Mouse (Mus musculus): ENCODE results near the gene Lsp1. TPM values are rescaled to one million over a fixed set of nuclear protein-coding genes. Genes with fewer than 3 reads are reported as not detected.
A peak's percentile ranks its signal among the peaks of the same experiment; 100 is the strongest.

Lsp1 gene
- polyA plus RNA-seq, 1 experiment from 2014 or later: 139 TPM

- 99% methylated on average over 3 of the region's 3 CpGs for WGBS
Measured at GRCm38 (mm10) chr7:142479886-142480285, 19.3 kb downstream of the Lsp1 start.

DNA sequence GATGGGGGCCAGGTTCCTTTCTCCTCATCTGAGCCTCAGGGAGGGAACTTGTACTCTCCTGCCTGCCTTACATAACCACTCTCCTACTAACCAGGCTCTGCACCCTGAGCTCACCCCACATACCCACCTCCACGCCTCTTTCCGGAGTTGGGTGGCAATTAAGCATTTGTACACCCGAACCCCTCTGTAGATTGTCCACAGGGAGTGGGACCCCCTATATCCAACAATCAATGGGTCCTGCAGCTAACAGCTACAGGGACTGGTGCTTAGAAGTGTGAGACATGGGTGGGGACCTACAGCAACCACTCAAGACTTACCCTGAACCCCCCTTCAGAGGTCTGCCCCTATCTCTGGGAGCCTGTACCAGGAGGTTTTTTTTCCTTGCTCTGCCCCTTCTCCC, 20.1 kb downstream of the Lsp1 start:
- no peak for ATAC-seq (replicated peaks; ENCODE audit: low FRiP score)
- Histone ChIP-seq H3K27me3 (no peaks in the 10 kb centered on the region), H3K9me3 (replicated peaks) (no peaks in the 10 kb centered on the region), H3K4me2 (no peak overlapping the region), H3K9ac (0 out of 2 replicates have a peak overlapping the region, but pooled peaks have one; percentile 56), H3K4me3 (replicated peaks) (no peak overlapping the region), H3K4me1 (peaks cover 86% of the 10 kb centered on the region), H3K27ac (peak overlapping the region; percentile 97), H3K36me3 (peaks cover 20% of the 10 kb centered on the region)
- 88% methylated on average over 3 of the region's 3 CpGs for WGBS

More at GRCm38 (mm10) chr7:142479886-142480285, 19.3 kb downstream of the Lsp1 start:
- no peak overlapping the region for H3K4me2 ChIP-seq
- peak overlapping the region; percentile 97 for H3K27ac ChIP-seq
- no peak for ATAC-seq (replicated peaks; ENCODE audit: low FRiP score)
- no peaks in the 10 kb centered on the region for H3K27me3 ChIP-seq
- H3K36me3 ChIP-seq: peaks cover 12% of the 10 kb centered on the region; the same call in 1 of the 2 replicates
- H3K9ac ChIP-seq: no peak overlapping the region
- H3K4me3 ChIP-seq (replicated peaks): no peak overlapping the region
- no peaks in the 10 kb centered on the region for H3K9me3 ChIP-seq (replicated peaks)
- H3K4me1 ChIP-seq: peaks cover 92% of the 10 kb centered on the region

GRCm38 (mm10) chr7:142481186-142481567, 20.6 kb downstream of the Lsp1 start:
- peak overlapping the region; percentile 97 for H3K27ac ChIP-seq
- no peaks in the 10 kb centered on the region for H3K27me3 ChIP-seq
- peaks cover 25% of the 10 kb centered on the region for H3K36me3 ChIP-seq
- peak overlapping the region; percentile 28 for H3K4me3 ChIP-seq (replicated peaks)
- H3K4me2 ChIP-seq: peak overlapping the region; percentile 59
- no peaks in the 10 kb centered on the region for H3K9me3 ChIP-seq (replicated peaks)
- H3K9ac ChIP-seq: peak overlapping the region; percentile 56
- WGBS: 7% methylated on average over 5 of the region's 5 CpGs
- peak; percentile 4; the same call in 1 of the 2 replicates for ATAC-seq (replicated peaks; ENCODE audit: low FRiP score)
- H3K4me1 ChIP-seq: peaks cover 81% of the 10 kb centered on the region

GRCm38 (mm10) chr7:142481568-142482255, 21.1 kb downstream of the Lsp1 start:
- 3% methylated on average over 22 of the region's 22 CpGs for WGBS
- Histone ChIP-seq H3K9me3 (replicated peaks) (no peaks in the 10 kb centered on the region), H3K4me3 (replicated peaks) (peak overlapping the region; percentile 28), H3K9ac (peak overlapping the region; percentile 56), H3K27ac (peak overlapping the region; percentile 97), H3K27me3 (no peaks in the 10 kb centered on the region), H3K4me1 (peaks cover 78% of the 10 kb centered on the region), H3K4me2 (peak overlapping the region; percentile 59), H3K36me3 (peaks cover 30% of the 10 kb centered on the region)
- ATAC-seq (replicated peaks; ENCODE audit: low FRiP score): peak; percentile 65

GRCm38 (mm10) chr7:142482256-142482609, 21.6 kb downstream of the Lsp1 start:
- H3K36me3 ChIP-seq: peaks cover 34% of the 10 kb centered on the region
- 30% methylated on average over 6 of the region's 6 CpGs for WGBS
- H3K9me3 ChIP-seq (replicated peaks): no peaks in the 10 kb centered on the region
- peak; percentile 4; the same call in 1 of the 2 replicates for ATAC-seq (replicated peaks; ENCODE audit: low FRiP score)
- peak overlapping the region; percentile 97 for H3K27ac ChIP-seq
- no peaks in the 10 kb centered on the region for H3K27me3 ChIP-seq
- peak overlapping the region; percentile 59 for H3K4me2 ChIP-seq
- H3K4me3 ChIP-seq (replicated peaks): peak overlapping the region; percentile 28; the same call in 1 of the 2 replicates
- peaks cover 78% of the 10 kb centered on the region for H3K4me1 ChIP-seq
- 0 out of 2 replicates have a peak overlapping the region, but pooled peaks have one; percentile 56 for H3K9ac ChIP-seq

DNA sequence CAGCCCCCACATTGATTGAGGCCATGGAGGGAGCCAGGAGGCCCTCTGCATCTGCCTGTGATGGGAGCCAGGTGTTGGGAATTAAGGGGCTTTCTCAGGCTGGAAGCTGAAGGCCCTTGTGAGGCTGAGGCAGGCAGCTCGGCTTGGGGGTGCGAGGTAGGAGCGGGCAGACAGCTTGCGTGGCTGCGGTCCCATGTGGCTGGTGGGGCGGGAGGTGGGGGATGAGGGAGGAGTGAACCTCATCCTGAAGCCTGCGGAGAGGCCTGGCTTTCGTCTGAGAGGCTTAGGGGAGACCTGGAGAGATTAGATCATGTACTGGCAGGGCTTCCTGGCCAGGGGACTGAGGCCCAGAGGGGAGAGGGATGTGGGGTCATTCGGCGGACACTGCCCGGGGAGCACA, 22.5 kb downstream of the Lsp1 start:
- H3K9me3 ChIP-seq (replicated peaks): no peaks in the 10 kb centered on the region
- no peaks in the 10 kb centered on the region for H3K27me3 ChIP-seq
- peaks cover 77% of the 10 kb centered on the region for H3K4me1 ChIP-seq
- no peak overlapping the region for H3K4me2 ChIP-seq
- 34% methylated on average over 11 of the region's 11 CpGs for WGBS
- peak; percentile 7; the same call in 1 of the 2 replicates for ATAC-seq (replicated peaks; ENCODE audit: low FRiP score)
- 0 out of 2 replicates have a peak overlapping the region, but pooled peaks have one; percentile 2 for H3K9ac ChIP-seq
- H3K4me3 ChIP-seq (replicated peaks): no peak overlapping the region
- peak overlapping the region; percentile 97 for H3K27ac ChIP-seq
- H3K36me3 ChIP-seq: peaks cover 39% of the 10 kb centered on the region

GRCm38 (mm10) chr7:142484780-142485179, 24.2 kb downstream of the Lsp1 start:
- Histone ChIP-seq H3K27ac (peak overlapping the region; percentile 66), H3K27me3 (no peaks in the 10 kb centered on the region), H3K4me2 (no peak overlapping the region), H3K4me3 (replicated peaks) (no peak overlapping the region), H3K36me3 (peaks cover 56% of the 10 kb centered on the region), H3K4me1 (peaks cover 68% of the 10 kb centered on the region), H3K9me3 (replicated peaks) (no peaks in the 10 kb centered on the region), H3K9ac (no peak overlapping the region)
- 59% methylated on average over 12 of the region's 12 CpGs for WGBS
- ATAC-seq (replicated peaks; ENCODE audit: low FRiP score): no peak

DNA sequence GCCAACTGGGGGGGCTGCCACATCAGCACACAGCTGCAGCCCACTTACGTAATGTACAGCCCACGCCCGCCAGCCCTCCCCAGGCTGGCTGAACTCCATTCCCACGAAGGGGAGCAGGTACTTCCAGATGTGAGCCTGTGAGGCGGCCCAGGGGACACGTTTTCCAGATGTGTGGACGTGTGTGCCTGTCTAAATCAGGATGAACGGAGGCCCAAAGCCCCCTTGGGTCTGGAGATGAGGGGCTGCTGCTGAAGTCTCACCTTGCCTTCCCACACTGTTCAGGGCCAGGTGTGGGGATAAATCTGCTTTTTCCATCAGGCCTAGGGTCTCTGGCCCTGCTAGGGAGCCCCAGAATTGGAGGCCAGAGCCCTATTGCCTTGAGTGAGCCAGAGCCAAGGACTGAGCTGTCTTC, 26.1 kb downstream of the Lsp1 start:
- no peak overlapping the region for H3K9ac ChIP-seq
- 71% methylated on average over 8 of the region's 8 CpGs for WGBS

GRCm38 (mm10) chr7:142487341-142487859, 26.8 kb downstream of the Lsp1 start:
- Histone ChIP-seq H3K27ac (peak overlapping the region; percentile 66), H3K4me1 (peaks cover 42% of the 10 kb centered on the region), H3K27me3 (no peaks in the 10 kb centered on the region), H3K9me3 (replicated peaks) (no peaks in the 10 kb centered on the region), H3K9ac (no peak overlapping the region), H3K4me2 (peak overlapping the region; percentile 49), H3K36me3 (peaks cover 81% of the 10 kb centered on the region), H3K4me3 (replicated peaks) (no peak overlapping the region)
- peak; percentile 55 for ATAC-seq (replicated peaks; ENCODE audit: low FRiP score)
- WGBS: 17% methylated on average over 9 of the region's 9 CpGs

More for the DNA sequence above, 26.1 kb downstream of the Lsp1 start:
- Histone ChIP-seq H3K4me2 (no peak overlapping the region), H3K9me3 (replicated peaks) (no peaks in the 10 kb centered on the region), H3K4me1 (peaks cover 48% of the 10 kb centered on the region), H3K36me3 (peaks cover 76% of the 10 kb centered on the region), H3K27me3 (no peaks in the 10 kb centered on the region), H3K4me3 (replicated peaks) (no peak overlapping the region), H3K27ac (peak overlapping the region; percentile 66)
- ATAC-seq (replicated peaks; ENCODE audit: low FRiP score): no peak

DNA sequence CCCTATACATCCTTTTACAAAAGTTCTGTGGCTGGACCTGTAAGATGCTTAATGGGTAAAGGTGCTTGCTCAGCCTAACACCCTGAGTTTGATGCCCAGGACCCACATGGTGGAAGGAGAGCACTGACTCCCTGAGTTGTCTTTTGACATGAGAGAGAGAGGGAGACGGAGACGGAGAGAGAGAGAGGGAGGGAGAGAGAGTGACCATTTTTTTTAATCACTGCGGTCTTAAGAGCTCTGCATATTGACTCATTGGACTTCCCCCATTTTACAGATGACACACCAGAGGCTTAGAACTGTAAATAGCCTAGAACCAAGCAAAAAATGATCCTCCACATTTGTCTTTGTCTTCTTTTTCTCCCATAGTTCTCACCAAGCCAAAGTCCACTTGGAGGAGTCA, 27.4 kb downstream of the Lsp1 start:
- ATAC-seq (replicated peaks; ENCODE audit: low FRiP score): no peak
- Histone ChIP-seq H3K4me2 (no peak overlapping the region), H3K36me3 (peaks cover 88% of the 10 kb centered on the region), H3K9me3 (replicated peaks) (no peaks in the 10 kb centered on the region), H3K9ac (no peak overlapping the region), H3K4me3 (replicated peaks) (no peak overlapping the region), H3K27ac (peak overlapping the region; percentile 66), H3K4me1 (peaks cover 35% of the 10 kb centered on the region), H3K27me3 (no peaks in the 10 kb centered on the region)
- 78% methylated on average over 3 of the region's 3 CpGs for WGBS

GRCm38 (mm10) chr7:142493535-142493934, 32.9 kb downstream of the Lsp1 start:
- no peaks in the 10 kb centered on the region for H3K9me3 ChIP-seq (replicated peaks)
- no peaks in the 10 kb centered on the region for H3K27me3 ChIP-seq
- no peak for ATAC-seq (replicated peaks; ENCODE audit: low FRiP score)
- H3K9ac ChIP-seq: no peak overlapping the region
- H3K4me2 ChIP-seq: no peak overlapping the region
- no peak overlapping the region for H3K4me3 ChIP-seq (replicated peaks)
- H3K27ac ChIP-seq: no peak overlapping the region
- 75% methylated on average over 8 of the region's 8 CpGs for WGBS
- H3K4me1 ChIP-seq: 0 out of 2 replicates have a peak, but pooled peaks cover 1% of the 10 kb centered on the region
- peaks cover 74% of the 10 kb centered on the region for H3K36me3 ChIP-seq

- Histone ChIP-seq H3K4me3 (replicated peaks) (no peak overlapping the region), H3K27ac (no peak overlapping the region), H3K4me2 (no peak overlapping the region), H3K9me3 (replicated peaks) (no peaks in the 10 kb centered on the region), H3K27me3 (no peaks in the 10 kb centered on the region), H3K36me3 (peaks cover 48% of the 10 kb centered on the region), H3K9ac (no peak overlapping the region), H3K4me1 (peaks cover 18% of the 10 kb centered on the region)
- 77% methylated on average over 3 of the region's 3 CpGs for WGBS
- ATAC-seq (replicated peaks; ENCODE audit: low FRiP score): no peak
Measured at GRCm38 (mm10) chr7:142496158-142496557, 35.5 kb downstream of the Lsp1 start.
